Mouse (Mus musculus) C2C12 (cell line): ENCODE measurements at regions not wholly inside any gene's neighbourhood (a gene's known extent, or its start where the extent isn't known, plus 50 kb on each side); places are given as distances from the start of the nearest gene placed in this dataset.

Source experiments
- CEBPB ChIP-seq: IDR thresholded peaks from one replicate; pipeline ENCODE4 v1.6.1; 2011; ENCODE audit warnings: low read depth, mild to moderate bottlenecking, control low read depth, moderate library complexity
- CTCF ChIP-seq: IDR thresholded peaks from one replicate; pipeline ENCODE4 v1.5.1; 2011; ENCODE audit not compliant: control insufficient read depth, insufficient read depth, insufficient read length
- MAX ChIP-seq: IDR thresholded peaks from one replicate; pipeline ENCODE4 v1.6.1; 2011; ENCODE audit warnings: mild to moderate bottlenecking, control low read depth
- MYOD1 ChIP-seq: IDR thresholded peaks from one replicate; pipeline ENCODE4 v1.6.1; 2011; ENCODE audit warnings: low read depth; ENCODE audit not compliant: control insufficient read depth, insufficient read length
- MYOG ChIP-seq: IDR thresholded peaks from one replicate; pipeline ENCODE4 v1.6.1; 2011; ENCODE audit not compliant: control insufficient read depth, insufficient read length; ENCODE audit errors: extremely low read depth
- USF1 ChIP-seq: IDR thresholded peaks from one replicate; pipeline ENCODE4 v1.6.1; 2011; ENCODE audit warnings: low read depth, mild to moderate bottlenecking, control low read depth, moderate library complexity

DNA sequence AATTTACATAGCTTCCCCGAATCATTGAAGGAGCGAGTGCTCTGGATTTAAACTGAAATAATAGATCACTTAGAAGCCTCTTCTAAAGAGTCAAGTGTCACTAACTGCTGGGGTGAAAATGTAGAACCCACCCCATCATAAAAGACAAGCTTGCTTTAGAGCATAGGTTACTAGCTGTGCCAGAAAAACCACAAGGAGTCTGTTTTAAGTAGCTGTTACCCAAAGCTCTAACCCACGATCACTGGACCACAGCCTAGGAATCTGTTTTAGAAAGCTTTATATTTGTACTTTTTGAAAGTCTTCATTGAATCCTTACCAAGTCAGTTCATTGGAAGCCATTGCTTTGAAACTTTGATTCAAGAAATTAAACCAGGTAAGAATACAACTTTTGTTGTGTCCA, 233.7 kb upstream of the Dcn start:
- TF ChIP-seq CTCF (no peak), USF1 (no peak), MYOG (no peak), MAX (no peak), MYOD1 (no peak), CEBPB (no peak)
